Mouse (Mus musculus): ENCODE measurements at regions not wholly inside any gene's neighbourhood (a gene's known extent, or its start where the extent isn't known, plus 50 kb on each side); places are given as distances from the start of the nearest gene placed in this dataset.
"Not testable (repeated sequence)": the region's sequence is repeated elsewhere in the genome, so short reads cannot be mapped to it uniquely, and the experiment has no call there.

DNA sequence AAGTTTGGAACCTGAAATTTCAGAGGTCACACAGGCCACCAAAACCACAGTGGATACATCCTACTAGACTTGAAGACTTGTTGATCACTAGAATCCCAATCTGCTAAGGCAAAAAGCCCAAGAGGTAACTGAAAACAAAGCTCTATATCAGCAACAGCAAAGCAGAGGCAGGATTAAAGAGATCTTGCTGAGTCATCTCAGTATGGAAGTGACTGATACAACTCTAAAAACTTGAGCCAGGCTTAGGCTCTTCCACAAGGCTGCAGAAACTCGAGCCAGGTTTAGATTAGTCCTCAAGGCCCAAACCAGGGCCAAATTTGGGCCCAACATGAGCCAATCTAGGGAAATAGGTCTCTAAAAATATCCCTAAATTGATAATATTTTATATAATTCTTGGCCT, 56.2 kb downstream of the Speer3 start:
- Histone ChIP-seq H3K4me3 (ENCODE audit: low read depth, low read length) (no peak overlapping the region), H3K4me1 (replicated peaks; ENCODE audit: control insufficient read depth, insufficient read depth, low read length) (no peaks in the 10 kb centered on the region), H3K9ac (ENCODE audit: low read depth, low read length) (no peak overlapping the region), H3K27ac (ENCODE audit: low read depth, low read length) (no peak overlapping the region), H3K27me3 (replicated peaks; ENCODE audit: control insufficient read depth, insufficient read depth, low read length) (no peaks in the 10 kb centered on the region), H3K9me3 (ENCODE audit: control insufficient read depth, low read length) (no peaks in the 10 kb centered on the region), H3K36me3 (ENCODE audit: control insufficient read depth, insufficient read depth, low read length) (no peaks in the 10 kb centered on the region), H3K4me2 (no peak overlapping the region)
- WGBS = 48% methylated on average over 1 of the region's 1 CpGs
- DNase-seq (ENCODE audit: low spot score) = no peak
- no peak for ATAC-seq (replicated peaks; ENCODE audit: low FRiP score)

DNA sequence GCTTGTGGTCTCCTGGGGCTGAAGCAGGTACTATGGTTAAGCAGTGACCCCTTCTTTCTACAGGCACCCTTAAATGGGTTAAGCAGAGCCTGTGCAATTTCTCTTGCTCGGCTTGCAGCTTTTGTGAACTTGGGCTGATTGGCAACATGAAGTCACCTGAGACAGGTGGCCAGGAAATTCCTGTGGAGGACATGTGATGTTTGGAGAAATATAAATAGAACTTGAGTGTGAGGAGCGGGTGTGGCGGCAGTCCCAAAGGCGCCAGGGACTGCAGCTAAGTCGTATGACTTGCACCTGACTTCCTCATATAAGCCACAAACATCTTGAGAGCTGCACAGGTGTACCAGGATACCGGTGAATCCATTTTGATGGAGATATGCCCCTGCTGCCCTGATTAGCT, 88.8 kb downstream of the Speer3 start:
- not testable (repeated sequence) for H3K36me3 ChIP-seq (ENCODE audit: control insufficient read depth, insufficient read depth, low read length); ATAC-seq (replicated peaks; ENCODE audit: low FRiP score); H3K27ac ChIP-seq (ENCODE audit: low read depth, low read length); H3K27me3 ChIP-seq (replicated peaks; ENCODE audit: control insufficient read depth, insufficient read depth, low read length); H3K4me1 ChIP-seq (replicated peaks; ENCODE audit: control insufficient read depth, insufficient read depth, low read length); DNase-seq (ENCODE audit: low spot score); H3K9ac ChIP-seq (ENCODE audit: low read depth, low read length); H3K9me3 ChIP-seq (ENCODE audit: control insufficient read depth, low read length); H3K4me3 ChIP-seq (ENCODE audit: low read depth, low read length); H3K4me2 ChIP-seq
- 85% methylated on average over 5 of the region's 6 CpGs for WGBS

DNA sequence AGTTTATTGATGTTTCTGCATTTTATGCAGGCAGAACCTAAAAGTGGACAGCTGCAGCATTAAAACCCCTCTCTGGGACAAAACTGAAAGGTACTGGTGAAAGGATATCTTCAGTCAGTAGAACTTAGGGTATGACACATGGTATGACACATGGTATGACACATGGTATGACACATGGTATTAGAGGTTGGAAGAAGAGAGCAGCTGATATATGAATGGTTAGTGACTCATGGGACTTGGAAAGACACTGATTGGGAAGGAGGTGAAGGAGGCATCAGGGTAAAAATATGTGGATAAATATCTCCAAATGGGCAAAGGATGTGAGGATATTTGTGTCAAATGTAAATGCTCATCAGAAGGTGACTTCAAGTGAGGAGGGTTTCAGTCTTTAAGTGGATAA, 97.0 kb downstream of the Speer3 start:
- Histone ChIP-seq H3K4me2 (no peak overlapping the region), H3K9ac (ENCODE audit: low read depth, low read length) (no peak overlapping the region), H3K4me1 (replicated peaks; ENCODE audit: control insufficient read depth, insufficient read depth, low read length) (no peaks in the 10 kb centered on the region), H3K4me3 (ENCODE audit: low read depth, low read length) (no peak overlapping the region), H3K9me3 (ENCODE audit: control insufficient read depth, low read length) (no peaks in the 10 kb centered on the region), H3K27me3 (replicated peaks; ENCODE audit: control insufficient read depth, insufficient read depth, low read length) (no peaks in the 10 kb centered on the region), H3K27ac (ENCODE audit: low read depth, low read length) (no peak overlapping the region), H3K36me3 (ENCODE audit: control insufficient read depth, insufficient read depth, low read length) (no peaks in the 10 kb centered on the region)
- DNase-seq (ENCODE audit: low spot score) (no peak), ATAC-seq (replicated peaks; ENCODE audit: low FRiP score) (no peak)

DNA sequence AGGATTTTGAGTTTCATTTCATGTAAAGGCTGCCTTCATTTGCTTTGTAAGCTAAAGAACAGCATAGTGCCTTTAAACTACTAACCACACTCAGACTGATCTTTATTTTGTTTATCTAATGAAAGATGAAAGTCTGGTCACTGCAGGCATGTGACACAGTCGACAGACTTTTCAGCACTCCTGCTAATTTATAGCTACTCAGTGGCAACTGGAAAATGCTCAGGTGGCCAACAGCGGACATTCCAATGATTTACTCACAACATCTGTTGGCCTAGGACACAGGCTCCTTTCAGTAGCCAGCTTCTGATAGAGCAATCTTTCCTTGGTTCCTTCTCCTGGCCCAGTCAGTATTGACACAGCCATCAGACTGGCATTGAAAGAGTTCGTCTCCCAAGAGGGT, 116.8 kb upstream of the Sema3e start:
- WGBS = 65% methylated on average over 3 of the region's 3 CpGs
- Histone ChIP-seq H3K4me1 (replicated peaks; ENCODE audit: control insufficient read depth, insufficient read depth, low read length) (no peaks in the 10 kb centered on the region), H3K27ac (ENCODE audit: low read depth, low read length) (no peak overlapping the region), H3K4me3 (ENCODE audit: low read depth, low read length) (no peak overlapping the region), H3K4me2 (no peak overlapping the region), H3K36me3 (ENCODE audit: control insufficient read depth, insufficient read depth, low read length) (no peaks in the 10 kb centered on the region), H3K9me3 (ENCODE audit: control insufficient read depth, low read length) (no peaks in the 10 kb centered on the region), H3K27me3 (replicated peaks; ENCODE audit: control insufficient read depth, insufficient read depth, low read length) (no peaks in the 10 kb centered on the region), H3K9ac (ENCODE audit: low read depth, low read length) (no peak overlapping the region)
- DNase-seq (ENCODE audit: low spot score) (no peak), ATAC-seq (replicated peaks; ENCODE audit: low FRiP score) (no peak)

- no peak for ATAC-seq (replicated peaks; ENCODE audit: low FRiP score)
- Histone ChIP-seq H3K4me2 (no peak overlapping the region), H3K4me1 (replicated peaks; ENCODE audit: control insufficient read depth, insufficient read depth, low read length) (no peaks in the 10 kb centered on the region), H3K9me3 (ENCODE audit: control insufficient read depth, low read length) (no peaks in the 10 kb centered on the region), H3K9ac (ENCODE audit: low read depth, low read length) (no peak overlapping the region), H3K27ac (ENCODE audit: low read depth, low read length) (no peak overlapping the region), H3K27me3 (replicated peaks; ENCODE audit: control insufficient read depth, insufficient read depth, low read length) (no peaks in the 10 kb centered on the region), H3K4me3 (ENCODE audit: low read depth, low read length) (no peak overlapping the region), H3K36me3 (ENCODE audit: control insufficient read depth, insufficient read depth, low read length) (no peaks in the 10 kb centered on the region)
- WGBS = 81% methylated on average over 2 of the region's 2 CpGs
- DNase-seq (ENCODE audit: low spot score) = no peak
These were observed 107.7 kb upstream of the Sema3e start for GRCm38 (mm10) chr5:13917355-13917754.

DNA sequence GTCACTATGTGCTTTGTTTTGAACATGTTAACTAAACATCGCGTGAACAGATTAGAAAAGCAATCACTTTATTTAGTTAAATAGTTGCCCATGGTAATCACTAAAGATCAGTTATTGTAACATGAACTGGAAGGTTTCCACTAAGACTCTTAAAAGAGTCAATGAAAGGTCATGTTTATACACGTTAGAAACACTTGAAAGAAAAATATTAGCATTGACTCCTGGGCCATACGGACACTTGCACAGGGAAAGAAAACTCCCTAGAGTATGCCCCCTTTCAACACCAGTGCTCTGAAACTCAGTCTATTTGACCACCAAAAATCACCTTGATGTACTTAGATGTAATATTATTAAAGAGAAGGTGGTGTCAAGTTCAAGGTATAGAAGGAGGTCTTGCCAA, 102.8 kb upstream of the Sema3e start:
- ATAC-seq (replicated peaks; ENCODE audit: low FRiP score) (no peak), DNase-seq (ENCODE audit: low spot score) (no peak)
- Histone ChIP-seq H3K4me3 (ENCODE audit: low read depth, low read length) (no peak overlapping the region), H3K4me1 (replicated peaks; ENCODE audit: control insufficient read depth, insufficient read depth, low read length) (no peaks in the 10 kb centered on the region), H3K9ac (ENCODE audit: low read depth, low read length) (no peak overlapping the region), H3K27me3 (replicated peaks; ENCODE audit: control insufficient read depth, insufficient read depth, low read length) (no peaks in the 10 kb centered on the region), H3K27ac (ENCODE audit: low read depth, low read length) (no peak overlapping the region), H3K9me3 (ENCODE audit: control insufficient read depth, low read length) (no peaks in the 10 kb centered on the region), H3K36me3 (ENCODE audit: control insufficient read depth, insufficient read depth, low read length) (no peaks in the 10 kb centered on the region), H3K4me2 (no peak overlapping the region)
- WGBS = 73% methylated on average over 4 of the region's 4 CpGs

DNA sequence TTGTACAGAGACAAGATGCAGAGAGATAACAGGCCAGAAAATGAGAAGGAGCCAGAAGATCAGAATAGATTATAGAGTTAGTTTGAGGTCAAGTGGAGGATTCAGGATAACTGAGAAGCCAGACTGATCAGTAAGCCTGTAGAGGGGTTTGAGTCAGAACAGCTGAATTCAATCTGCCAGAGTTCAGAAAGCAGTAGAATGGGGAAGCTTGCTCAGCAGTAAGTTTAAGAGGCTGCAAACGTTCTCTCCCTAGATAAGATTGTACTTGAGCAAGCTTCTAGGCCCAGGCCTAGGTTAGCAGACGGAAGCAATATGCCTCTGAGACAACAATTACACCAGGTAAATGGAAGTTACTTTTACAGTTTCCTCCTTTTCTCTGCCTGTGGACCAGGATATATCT, 94.1 kb upstream of the Sema3e start:
- Histone ChIP-seq H3K4me1 (replicated peaks; ENCODE audit: control insufficient read depth, insufficient read depth, low read length) (no peaks in the 10 kb centered on the region), H3K9me3 (ENCODE audit: control insufficient read depth, low read length) (no peaks in the 10 kb centered on the region), H3K9ac (ENCODE audit: low read depth, low read length) (no peak overlapping the region), H3K27me3 (replicated peaks; ENCODE audit: control insufficient read depth, insufficient read depth, low read length) (no peaks in the 10 kb centered on the region), H3K4me3 (ENCODE audit: low read depth, low read length) (no peak overlapping the region), H3K4me2 (no peak overlapping the region), H3K36me3 (ENCODE audit: control insufficient read depth, insufficient read depth, low read length) (no peaks in the 10 kb centered on the region), H3K27ac (ENCODE audit: low read depth, low read length) (no peak overlapping the region)
- ATAC-seq (replicated peaks; ENCODE audit: low FRiP score) (no peak), DNase-seq (ENCODE audit: low spot score) (no peak)
- WGBS = 33% methylated on average over 2 of the region's 2 CpGs

DNA sequence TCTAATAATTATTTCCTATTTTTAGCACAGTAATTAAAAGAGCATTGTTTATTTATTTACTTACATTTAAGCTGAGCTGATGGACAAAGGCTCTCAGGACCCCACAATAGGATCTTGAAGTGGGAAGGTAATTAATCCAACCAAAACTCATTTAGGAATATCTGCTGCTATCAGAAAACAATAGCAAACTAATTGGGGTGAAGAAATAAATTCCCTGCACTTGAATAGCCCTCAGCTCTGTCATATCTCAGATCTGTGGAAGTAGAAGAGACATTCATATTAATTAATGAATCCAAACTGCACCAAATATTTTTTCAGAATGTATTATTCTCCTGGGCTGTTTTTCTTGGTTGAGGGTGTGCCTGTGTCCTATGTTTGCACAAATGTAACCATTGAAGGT, 73.7 kb upstream of the Sema3e start:
- ATAC-seq (replicated peaks; ENCODE audit: low FRiP score) (no peak), DNase-seq (ENCODE audit: low spot score) (no peak)
- Histone ChIP-seq H3K4me3 (ENCODE audit: low read depth, low read length) (no peak overlapping the region), H3K4me1 (replicated peaks; ENCODE audit: control insufficient read depth, insufficient read depth, low read length) (no peaks in the 10 kb centered on the region), H3K27me3 (replicated peaks; ENCODE audit: control insufficient read depth, insufficient read depth, low read length) (no peaks in the 10 kb centered on the region), H3K36me3 (ENCODE audit: control insufficient read depth, insufficient read depth, low read length) (no peaks in the 10 kb centered on the region), H3K4me2 (no peak overlapping the region), H3K9me3 (ENCODE audit: control insufficient read depth, low read length) (no peaks in the 10 kb centered on the region), H3K27ac (ENCODE audit: low read depth, low read length) (no peak overlapping the region), H3K9ac (ENCODE audit: low read depth, low read length) (no peak overlapping the region)

- no peak for DNase-seq (ENCODE audit: low spot score)
- H3K9ac ChIP-seq (ENCODE audit: low read depth, low read length) = no peak overlapping the region
- no peak overlapping the region for H3K27ac ChIP-seq (ENCODE audit: low read depth, low read length)
- no peaks in the 10 kb centered on the region for H3K9me3 ChIP-seq (ENCODE audit: control insufficient read depth, low read length)
- no peaks in the 10 kb centered on the region for H3K4me1 ChIP-seq (replicated peaks; ENCODE audit: control insufficient read depth, insufficient read depth, low read length)
- no peak overlapping the region for H3K4me3 ChIP-seq (ENCODE audit: low read depth, low read length)
- 78% methylated on average over 1 of the region's 1 CpGs for WGBS
- no peaks in the 10 kb centered on the region for H3K27me3 ChIP-seq (replicated peaks; ENCODE audit: control insufficient read depth, insufficient read depth, low read length)
- ATAC-seq (replicated peaks; ENCODE audit: low FRiP score) = no peak
- no peak overlapping the region for H3K4me2 ChIP-seq
- no peaks in the 10 kb centered on the region for H3K36me3 ChIP-seq (ENCODE audit: control insufficient read depth, insufficient read depth, low read length)
These were observed 69.5 kb upstream of the Sema3e start for GRCm38 (mm10) chr5:13955616-13956015.
